Mouse (Mus musculus) neutrophil, adult 5-6 weeks (primary cell): ENCODE measurements around the gene Magohb. TPM values are rescaled to one million over a fixed set of nuclear protein-coding genes. Genes with fewer than 3 reads are reported as not detected.
"Not testable (repeated sequence)": the region's sequence is repeated elsewhere in the genome, so short reads cannot be mapped to it uniquely, and the experiment has no call there.

Source experiments
- ATAC-seq: fragments of 151-379, 151-347 bp; 2 replicates; pipeline ENCODE4 v1.8.0; 2017; ENCODE audit warnings: mild to moderate bottlenecking, moderate TSS enrichment; ENCODE audit not compliant: insufficient number of reproducible peaks, poor library complexity, low FRiP score, severe bottlenecking; ENCODE audit errors: extremely low read depth
- total RNA-seq: library from RNA; stranded (forward); fragments of 200-1000 nt; gene quantifications from 2 replicates; pipeline ENCODE4 v1.2.3, GENCODE M21; 2017

The Magohb gene
- 9.1 and 21.5 TPM in 2 replicates for total RNA-seq

DNA sequence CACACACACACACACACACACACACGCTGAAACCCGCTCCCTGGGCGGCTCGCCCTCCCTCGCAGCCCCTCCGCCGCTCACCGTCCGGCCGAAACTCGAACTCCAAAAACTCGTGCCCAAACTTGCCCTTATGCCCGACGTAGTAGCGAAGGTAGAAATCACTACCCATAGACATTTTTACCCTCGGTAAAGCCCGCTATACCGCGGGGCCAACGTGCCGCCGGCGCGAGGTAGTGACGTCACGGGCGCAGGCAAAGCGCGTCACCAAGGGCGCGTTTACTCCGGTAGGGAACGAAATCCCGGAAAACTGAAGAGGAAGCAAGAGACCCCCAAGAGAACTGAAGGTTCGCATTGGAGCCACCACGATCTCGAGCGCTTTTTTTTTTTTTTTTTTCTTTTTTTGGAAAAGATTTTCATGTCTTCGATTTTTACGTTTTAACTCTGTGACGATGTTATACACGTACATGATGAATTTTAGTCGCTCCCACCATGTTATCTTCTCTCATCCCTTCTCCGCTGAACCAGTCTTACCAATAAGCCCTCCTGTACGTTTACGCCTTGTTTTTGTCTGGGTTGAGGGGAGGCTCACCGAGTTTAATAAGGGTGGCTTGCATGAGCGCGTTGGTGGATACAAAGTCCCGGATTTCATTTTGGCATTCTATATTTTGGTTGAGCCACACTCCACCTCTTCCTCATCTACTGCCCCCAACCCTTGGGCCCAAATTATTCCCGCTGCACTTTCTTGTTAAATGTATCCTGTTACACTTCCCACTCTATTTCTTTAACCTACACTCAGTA lies at the start of gene Magohb:
TSS of gene Magohb (minus strand) at position 254 of the 798 bp plus-strand sequence.
- peak; percentile 58; the same call in 1 of the 2 replicates for ATAC-seq

DNA sequence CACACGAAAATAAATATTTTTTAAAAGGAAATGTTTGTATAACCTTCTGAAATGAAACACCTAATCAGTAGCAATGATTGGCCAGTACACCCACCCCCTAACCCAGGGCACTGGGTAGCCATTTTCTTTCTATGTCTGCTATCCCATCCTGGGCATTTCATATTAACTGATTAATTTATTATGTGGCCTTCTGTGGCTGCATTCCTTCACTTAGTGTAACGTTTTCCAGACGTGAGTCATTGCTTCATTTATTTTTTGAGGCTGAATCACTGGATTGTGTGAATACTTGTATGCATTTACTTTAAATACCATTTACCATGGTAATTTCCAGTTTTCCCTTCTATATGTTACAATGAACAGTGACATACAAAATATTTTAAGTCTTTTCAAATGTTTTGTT lies 47.0 kb upstream of the Magohb start:
- no peak for ATAC-seq

DNA sequence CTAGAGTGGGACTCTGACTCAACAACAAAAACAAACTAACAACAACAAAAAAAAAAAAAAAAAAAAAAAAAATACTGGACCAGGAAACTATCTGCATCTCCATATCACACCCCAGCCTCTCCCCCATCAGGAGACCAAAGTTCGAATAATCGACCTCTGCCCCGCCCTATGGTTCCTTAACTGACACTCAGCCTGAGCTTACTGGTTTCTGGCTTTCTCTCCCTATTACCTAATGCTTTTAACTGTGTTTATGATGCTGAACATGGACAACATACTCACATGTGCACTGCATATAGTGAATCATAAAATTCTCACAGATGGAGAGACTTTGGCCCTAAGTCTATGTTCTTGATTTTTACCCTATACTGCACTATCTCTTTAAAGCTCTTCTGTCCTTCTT lies 46.3 kb upstream of the Magohb start:
- no peak for ATAC-seq

DNA sequence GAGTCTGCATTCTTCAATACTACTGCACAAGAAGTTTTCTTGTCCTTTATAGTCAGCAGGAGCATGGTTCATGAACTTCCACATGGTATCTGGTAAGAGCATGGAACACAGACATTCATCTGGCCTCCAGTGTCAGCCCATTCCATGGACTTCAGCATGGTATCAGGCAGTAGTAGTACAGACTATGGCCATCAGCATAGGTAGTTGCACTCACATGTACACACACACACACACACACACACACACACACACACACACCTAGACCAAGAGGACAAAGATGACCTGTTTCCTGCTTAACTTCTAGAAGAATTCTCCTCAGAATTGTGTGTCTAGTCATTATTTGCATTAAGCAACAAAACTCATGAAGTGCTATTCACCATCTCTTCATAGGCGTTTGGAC lies 45.7 kb upstream of the Magohb start:
- no peak for ATAC-seq

DNA sequence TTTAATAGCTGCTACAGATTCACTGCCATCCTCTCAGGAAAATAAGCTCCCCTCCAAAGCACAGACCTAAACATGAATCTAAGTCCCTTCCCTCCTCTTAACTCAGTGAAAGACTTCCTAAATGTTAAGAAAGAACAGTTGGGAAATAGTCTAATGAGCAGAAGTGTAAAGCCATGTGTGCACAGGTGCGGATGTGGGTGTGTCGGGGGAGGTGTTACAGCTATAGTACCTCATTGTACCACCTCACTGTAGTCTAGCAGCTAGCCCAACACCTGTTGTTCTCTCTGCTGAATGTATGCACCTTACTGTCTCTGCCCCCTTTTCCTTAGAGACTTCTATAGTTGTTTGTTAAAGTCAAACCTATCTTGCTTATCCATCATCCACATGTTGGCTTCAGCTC lies 34.0 kb upstream of the Magohb start:
- ATAC-seq: no peak

DNA sequence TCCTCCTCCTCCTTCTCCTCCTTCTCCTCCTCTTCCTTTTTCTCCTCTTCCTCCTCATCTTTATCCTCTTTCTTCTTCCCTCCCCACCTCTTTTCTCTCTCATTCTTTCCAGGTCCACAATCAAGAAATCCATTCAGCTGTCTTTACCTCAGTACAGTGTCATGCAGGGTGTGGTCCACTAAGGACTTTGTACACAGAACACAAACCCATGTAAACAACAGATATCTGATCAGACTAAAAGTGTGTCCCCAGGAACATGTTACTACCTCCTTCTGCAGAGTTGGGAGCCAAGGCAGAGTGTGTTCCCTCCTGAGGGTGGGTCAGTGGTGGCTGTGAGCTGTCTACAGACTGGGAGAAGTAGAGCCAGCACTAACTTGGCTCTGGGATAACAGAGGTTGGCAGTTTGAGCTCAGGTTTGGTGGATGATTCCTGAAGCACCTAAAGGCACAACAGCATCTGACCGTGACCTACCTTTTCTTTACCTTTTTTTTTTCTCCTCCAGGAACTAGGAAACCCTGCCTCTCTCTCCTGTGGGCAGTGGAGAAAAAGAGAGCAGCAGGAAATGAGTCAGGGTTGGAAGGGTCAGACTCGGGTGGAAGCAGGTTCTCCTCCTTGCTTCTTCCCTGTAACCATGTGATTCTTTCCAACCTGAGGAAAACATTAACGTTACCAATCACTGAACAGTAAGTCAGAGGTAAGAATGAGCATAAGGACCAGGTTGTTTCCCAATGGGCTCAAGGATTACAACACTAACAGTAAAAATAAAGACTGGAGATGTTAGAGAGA lies 29.0 kb upstream of the Magohb start:
- ATAC-seq: no peak

DNA sequence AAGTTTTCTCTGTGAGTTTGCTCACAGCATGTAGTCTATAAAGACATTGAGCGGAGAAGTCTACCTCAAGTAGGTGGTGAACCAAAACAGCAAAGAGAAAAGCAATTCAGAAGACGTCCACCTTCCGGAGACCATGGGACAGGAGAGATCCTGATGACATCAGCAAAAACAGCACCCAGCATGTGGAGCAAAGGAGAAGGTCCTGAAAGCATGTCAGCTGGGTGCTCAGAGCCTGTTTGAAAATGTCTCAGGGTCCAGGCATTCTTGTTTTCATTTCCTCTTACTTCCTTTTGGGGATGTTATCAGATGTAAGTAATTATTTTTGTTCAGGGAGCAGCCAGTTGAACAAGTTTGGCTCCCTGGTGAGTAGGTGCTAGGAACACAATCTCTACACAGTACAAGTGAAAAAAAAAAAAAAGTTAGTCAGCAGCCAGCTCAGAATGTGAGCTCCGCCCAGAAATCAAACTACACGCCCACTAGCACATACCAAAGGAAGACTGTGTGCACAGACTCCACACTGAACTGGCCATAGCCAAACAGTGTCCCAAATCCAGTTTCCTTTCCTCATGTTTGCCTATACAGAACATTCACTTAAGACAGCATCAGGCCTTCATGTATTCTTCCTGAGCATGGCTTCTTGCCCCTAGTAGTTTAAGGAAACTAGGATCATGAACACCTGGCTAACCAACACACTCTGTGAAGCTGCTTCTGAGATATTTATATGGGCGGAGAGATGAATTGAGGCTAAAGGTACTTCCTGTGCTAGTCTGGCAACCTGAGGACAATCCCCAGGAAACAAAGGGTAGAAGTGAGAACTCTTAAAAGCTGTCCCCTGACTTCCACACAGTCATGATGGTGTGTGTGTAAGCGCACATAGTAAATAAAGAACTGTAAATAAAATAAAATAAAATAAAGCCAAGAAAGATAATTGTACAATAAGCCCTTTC lies 23.4 kb upstream of the Magohb start:
- ATAC-seq: no peak

DNA sequence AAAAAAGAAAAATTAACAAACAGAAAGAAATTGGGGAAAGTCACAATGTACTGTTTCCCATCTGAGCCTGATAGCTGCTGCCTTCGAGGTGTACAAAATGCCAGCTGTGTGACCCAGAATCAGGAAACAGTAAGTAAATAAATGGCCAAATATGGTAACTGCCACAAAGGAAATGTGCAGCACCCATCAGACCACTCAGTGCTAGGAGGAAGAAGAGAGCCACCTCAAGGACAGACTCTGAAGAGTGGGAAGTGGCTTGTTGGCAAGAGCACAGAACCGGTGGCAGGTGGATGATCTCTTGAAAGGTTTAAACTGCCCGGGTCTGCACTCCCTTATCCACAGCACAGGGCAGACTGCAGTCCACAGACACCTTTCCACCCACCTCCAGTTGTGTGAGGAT lies 15.0 kb upstream of the Magohb start:
- peak; percentile 26; the same call in 1 of the 2 replicates for ATAC-seq

DNA sequence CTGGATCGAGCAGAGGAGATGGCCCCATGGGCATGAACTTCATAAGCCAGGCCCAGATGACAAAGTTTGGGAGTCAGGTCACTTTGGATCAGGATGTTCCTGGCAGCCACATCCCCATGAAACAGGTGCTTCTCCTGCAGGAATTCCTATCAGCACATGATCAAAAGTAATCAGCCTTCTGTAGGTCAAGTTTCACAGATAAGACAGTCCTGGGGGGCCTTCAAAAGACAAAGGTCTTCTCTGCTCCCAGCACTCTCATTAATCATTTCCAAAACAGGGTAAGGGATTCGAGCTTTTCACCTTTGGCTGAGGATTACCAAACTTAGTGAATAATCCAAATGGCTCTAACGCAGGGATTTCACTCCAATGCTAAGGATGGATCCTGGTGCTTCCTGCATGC lies 11.7 kb upstream of the Magohb start:
- no peak for ATAC-seq

DNA sequence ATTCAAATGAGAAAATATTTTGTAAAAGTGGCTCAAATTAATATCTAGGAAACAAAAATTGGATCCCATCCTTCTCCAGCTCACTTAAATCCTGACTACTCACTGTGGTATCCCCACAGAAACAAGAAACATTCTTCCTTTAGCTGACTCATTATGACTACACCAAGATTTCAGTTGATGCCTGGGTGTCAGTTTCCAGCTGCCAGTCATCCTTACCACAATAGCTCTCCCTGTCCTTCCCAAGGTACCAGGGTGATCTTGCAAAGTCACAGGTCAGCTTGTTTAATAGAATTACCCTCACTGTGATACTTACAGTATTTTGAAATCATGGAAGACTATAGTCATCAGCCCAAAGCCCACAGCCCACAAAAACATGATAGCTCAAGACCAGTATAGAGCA lies 5.5 kb upstream of the Magohb start:
- no peak for ATAC-seq

DNA sequence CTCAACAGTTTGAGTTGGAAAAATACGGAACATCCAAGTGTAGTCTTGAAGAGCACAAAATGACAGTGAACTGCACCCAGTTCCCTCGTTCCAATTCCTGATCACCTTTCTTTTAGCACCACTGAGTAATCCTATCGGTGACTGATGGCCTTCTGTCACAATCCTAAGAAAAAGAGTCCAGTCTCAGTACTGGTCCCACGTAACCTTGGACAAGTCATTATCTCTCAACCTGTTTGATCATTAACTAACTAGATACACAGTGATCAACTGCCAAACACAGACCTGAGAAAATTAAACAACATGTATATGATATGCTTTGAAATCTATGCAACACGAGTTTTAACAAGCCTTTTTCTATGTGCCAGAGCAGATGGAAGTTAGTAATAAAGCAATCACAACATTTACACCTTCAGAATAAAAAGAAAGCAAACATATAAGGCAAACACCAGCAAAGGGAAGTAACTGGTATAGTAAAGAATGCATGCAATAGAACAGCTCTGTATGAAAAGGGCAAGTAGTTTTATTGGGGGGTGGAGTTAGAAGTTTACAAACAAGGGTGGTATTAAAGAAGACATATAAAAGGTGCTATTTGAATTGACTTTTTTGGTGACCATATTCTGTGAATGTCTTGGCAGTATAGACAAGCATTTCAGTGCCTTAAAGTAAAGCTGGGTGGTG lies 1.5 kb upstream of the Magohb start:
- no peak for ATAC-seq

DNA sequence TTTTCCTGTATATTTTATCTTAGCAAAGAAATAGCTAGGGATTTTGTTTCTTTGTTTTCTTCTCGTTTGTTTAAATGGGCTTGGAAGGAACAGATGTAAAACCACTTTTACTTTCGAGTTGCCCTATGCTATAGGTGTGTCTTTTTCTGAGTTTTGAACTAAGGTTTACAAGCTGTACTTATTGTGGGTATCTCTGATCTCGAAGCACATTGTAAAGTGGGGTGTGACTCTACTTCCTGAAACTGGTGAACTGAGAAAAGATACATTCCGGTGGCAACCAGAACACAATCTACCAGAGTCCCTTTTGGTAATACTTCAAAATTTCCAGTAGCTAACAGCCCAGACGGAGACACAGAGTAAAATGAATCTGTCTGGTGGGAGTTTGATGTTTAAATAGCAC lies 872 bp upstream of the Magohb start:
- peak; percentile 16; the same call in 1 of the 2 replicates for ATAC-seq

DNA sequence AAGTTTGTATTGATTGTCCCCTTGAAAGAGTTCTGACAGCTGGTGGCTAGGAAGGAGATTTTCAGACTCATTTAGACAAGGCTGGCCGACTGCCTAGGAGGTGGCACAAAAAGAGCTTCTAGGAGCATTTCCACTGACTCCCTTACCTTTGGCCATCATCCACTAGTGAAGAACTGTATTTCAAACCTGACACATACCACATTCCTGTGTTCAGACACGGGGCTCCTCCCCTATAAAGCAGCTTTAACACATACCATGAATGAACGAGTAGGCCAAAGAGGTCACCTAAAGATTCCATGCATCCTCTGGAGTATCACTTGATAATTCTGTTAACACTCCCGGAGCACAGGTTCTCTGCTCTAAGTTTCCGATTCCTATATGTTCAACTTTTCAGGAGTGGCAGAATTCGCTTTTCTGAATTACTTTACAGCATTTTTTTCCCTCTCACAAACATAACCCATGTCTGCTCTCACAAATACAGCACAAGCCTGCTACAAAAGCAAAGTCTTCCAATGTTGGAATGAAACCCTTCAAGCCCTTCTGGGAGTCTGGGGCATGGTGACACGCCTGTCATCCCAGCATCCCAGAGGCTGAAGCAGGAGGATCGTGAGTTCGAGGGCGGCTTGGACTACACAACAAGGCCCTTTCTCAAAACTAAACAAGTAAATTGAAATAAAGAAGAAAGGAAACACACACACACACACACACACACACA lies 611 bp downstream of the Magohb start:
- no peak for ATAC-seq

DNA sequence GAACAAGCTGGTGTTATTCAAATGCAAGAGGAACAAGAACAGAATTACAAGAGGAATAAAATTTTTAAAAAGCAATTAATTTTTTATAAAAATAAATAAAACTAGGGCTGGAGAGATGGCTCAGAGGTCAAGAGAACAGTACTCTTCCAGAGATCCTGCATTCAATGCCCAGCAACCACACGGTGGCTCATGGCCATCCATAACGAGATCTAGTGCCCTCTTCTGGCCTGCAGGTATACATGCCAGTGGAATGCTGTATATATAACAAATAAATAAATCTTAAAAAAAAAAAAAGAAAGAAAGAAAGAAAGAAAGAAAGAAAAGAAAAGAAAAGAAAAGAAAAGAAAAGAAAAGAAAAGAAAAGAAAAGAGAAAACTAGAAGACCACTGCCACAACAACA lies 2.6 kb downstream of the Magohb start:
- peak; percentile 73; the same call in 1 of the 2 replicates for ATAC-seq

DNA sequence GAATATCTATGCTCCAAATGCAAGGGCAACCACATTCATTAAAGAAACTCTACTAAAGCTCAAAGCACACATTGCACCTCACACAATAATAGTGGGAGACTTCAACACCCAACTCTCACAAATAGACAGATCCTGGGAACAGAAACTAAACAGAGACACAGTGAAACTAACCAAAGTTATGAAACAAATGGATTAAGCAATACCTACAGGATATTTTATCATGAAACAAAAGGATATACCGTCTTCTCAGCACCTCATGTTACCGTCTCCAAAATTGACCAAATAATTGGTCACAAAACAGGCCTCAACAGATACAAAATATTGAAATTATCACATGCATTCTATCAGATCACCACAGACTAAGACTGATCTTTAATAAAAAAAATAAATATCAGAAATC lies 14.9 kb downstream of the Magohb start:
- ATAC-seq: not testable (repeated sequence)

DNA sequence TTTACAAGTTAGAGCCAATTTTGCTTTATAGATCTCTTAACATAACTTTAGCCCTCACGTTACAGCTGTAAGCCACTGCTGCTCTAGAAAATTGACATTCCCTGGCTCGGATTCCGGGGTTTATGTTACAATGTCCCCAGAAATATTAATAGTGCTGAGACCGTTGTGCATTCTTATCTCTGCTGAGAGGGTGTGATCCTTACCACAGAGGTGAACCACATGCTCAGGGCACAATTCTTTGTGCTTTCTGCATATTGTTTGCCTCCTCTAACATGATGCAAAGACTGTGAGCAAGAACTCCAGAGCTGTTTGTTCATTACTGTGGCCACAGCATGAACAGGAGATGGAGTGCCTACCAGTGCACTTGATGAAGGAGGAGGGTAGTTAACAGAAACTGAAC lies 16.4 kb downstream of the Magohb start:
- no peak for ATAC-seq

DNA sequence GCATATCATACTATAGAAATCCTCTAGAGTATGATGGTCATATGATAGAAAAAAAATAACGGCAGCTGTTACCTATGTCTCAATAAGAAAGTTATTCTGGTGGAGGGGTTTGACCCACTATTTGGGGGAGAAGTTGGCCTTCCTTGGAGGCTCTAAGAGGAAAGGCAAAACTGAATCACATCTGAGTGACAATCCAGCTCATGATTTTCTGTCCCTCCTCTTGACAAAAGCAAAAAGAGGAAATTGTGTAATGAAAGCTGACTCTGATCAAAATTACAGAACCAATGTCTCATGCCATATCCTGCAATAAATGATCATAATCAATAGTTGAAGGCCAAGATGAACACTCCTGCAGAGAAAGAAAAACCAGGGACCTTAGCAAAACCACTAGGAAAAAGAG lies 20.7 kb downstream of the Magohb start:
- no peak for ATAC-seq

DNA sequence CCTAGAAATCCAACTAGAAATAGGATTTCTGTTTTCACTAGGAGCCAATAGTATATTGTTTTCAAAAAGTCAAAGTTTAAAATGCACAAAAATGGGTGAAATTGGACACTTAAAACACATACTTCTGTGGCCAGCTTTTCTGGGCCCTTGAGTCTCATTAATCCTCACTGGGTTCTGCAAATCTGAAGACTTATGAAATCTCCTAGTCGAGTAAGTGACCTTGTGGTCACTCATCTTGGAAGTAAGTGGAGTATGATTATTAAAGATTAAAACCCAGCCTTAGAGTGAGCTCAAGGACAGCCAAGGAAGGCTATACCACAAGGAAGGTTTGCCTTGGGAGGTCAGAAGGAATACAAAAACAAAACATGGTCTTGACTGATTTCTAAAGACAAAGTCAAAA lies 22.7 kb downstream of the Magohb start:
- ATAC-seq: no peak
